Mouse (Mus musculus) midbrain, embryonic 16.5 days (tissue): ENCODE data around the gene Vwa5b1. TPM values are rescaled to one million over a fixed set of nuclear protein-coding genes. Genes with fewer than 3 reads are reported as not detected.
A peak's percentile ranks its signal among the peaks of the same experiment; 100 is the strongest.

Experiments
- ATAC-seq: fragments of 200-750 bp; cut with Nextera tagmentation; 2 replicates; pipeline ENCODE4 v1.8.0; 2017; ENCODE audit warnings: moderate TSS enrichment
- H3K27ac ChIP-seq: fragments of 300-500 bp; sonication (generic); 2 replicates; pipeline ENCODE4 v1.5.1; 2014; ENCODE audit warnings: mild to moderate bottlenecking, low read length, mixed read lengths
- H3K27me3 ChIP-seq: fragments of 300-500 bp; sonication (generic); 2 replicates; pipeline ENCODE4 v1.6.1; 2014; ENCODE audit warnings: low read depth, low read length, mixed read lengths; ENCODE audit not compliant: control insufficient read depth, insufficient read depth
- H3K36me3 ChIP-seq: fragments of 300-500 bp; sonication (generic); 2 replicates; pipeline ENCODE4 v1.6.1; 2014; ENCODE audit warnings: mild to moderate bottlenecking, low read length, moderate library complexity, mixed read lengths; ENCODE audit not compliant: control insufficient read depth, insufficient read depth
- H3K4me1 ChIP-seq: fragments of 300-500 bp; sonication (generic); 2 replicates; pipeline ENCODE4 v1.6.1; 2014; ENCODE audit warnings: mild to moderate bottlenecking, low read length, mixed read lengths; ENCODE audit not compliant: control insufficient read depth, insufficient read depth
- H3K4me2 ChIP-seq: fragments of 300-500 bp; sonication (generic); 2 replicates; pipeline ENCODE4 v1.6.1; 2014; ENCODE audit warnings: mild to moderate bottlenecking, low read length, mixed read lengths
- H3K4me3 ChIP-seq: fragments of 300-500 bp; sonication (generic); 2 replicates; pipeline ENCODE4 v1.5.1; 2014; ENCODE audit warnings: low read depth, mild to moderate bottlenecking, low read length, moderate library complexity, mixed read lengths
- H3K9ac ChIP-seq: fragments of 300-500 bp; sonication (generic); 2 replicates; pipeline ENCODE4 v1.6.1; 2014; ENCODE audit warnings: low read depth, low read length, mixed read lengths
- H3K9me3 ChIP-seq: fragments of 300-500 bp; sonication (generic); replicated peaks from 2 replicates; pipeline ENCODE4 v1.6.1; 2014; ENCODE audit warnings: mild to moderate bottlenecking, low read length, mixed read lengths; ENCODE audit not compliant: control insufficient read depth, poor library complexity, severe bottlenecking
- WGBS: fragments of 180-500 bp; shearing (Covaris S2); extraction: QIAGEN DNeasy Blood & Tissue Kit; methylation state at CpG from one replicate; pipeline ENCODE4 v1.1.7; 2014; 5-methylcytosine and 5-hydroxymethylcytosine counted together
- polyA plus RNA-seq: library from polyadenylated mRNA; unstranded; fragments of >200 nt; fragmentation: Nextera tagmentation; extraction: Ambion mirVana; gene quantifications from 2 replicates; pipeline ENCODE4 v1.2.1, GENCODE M21; 2015

The Vwa5b1 gene
- polyA plus RNA-seq, 1 experiment from 2014 or later: 2.8 TPM

GRCm38 (mm10) chr4:138531761-138532160 is 103.9 kb downstream of the Vwa5b1 start:
- Histone ChIP-seq H3K4me1 (peaks cover 1% of the 10 kb centered on the region; the same call in 1 of the 2 replicates), H3K9ac (no peak overlapping the region), H3K27ac (no peak overlapping the region), H3K9me3 (no peaks in the 10 kb centered on the region), H3K4me2 (no peak overlapping the region), H3K27me3 (no peaks in the 10 kb centered on the region), H3K4me3 (no peak overlapping the region), H3K36me3 (no peaks in the 10 kb centered on the region)
- ATAC-seq: no peak
- WGBS: 92% methylated on average over 2 of the region's 2 CpGs

DNA sequence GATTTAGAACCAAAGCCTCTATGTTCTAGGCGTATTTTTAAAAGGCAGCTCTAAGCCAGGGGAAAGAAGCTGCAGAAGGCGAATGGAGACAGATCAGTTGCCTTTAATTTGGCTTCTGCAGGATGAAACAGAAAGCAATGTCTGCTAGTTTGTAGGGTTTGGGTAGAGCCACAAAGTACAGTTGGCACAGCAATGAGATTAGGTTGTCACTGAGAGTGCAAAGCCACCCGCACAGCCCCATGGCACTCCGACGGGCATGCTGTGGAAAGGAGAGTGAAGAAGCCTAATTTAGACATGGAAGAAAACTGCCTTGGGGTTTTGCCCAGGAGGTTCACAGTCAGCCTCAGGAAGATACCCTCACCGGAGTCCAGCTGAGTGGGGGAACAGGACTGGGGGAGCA is 105.7 kb downstream of the Vwa5b1 start:
- H3K9ac ChIP-seq: no peak overlapping the region
- ATAC-seq: no peak
- H3K4me3 ChIP-seq: no peak overlapping the region
- H3K27ac ChIP-seq: no peak overlapping the region
- H3K4me1 ChIP-seq: no peaks in the 10 kb centered on the region; the same call in 1 of the 2 replicates
- WGBS: 87% methylated on average over 6 of the region's 6 CpGs
- no peaks in the 10 kb centered on the region for H3K36me3 ChIP-seq
- no peak overlapping the region for H3K4me2 ChIP-seq
- H3K9me3 ChIP-seq: no peaks in the 10 kb centered on the region
- no peaks in the 10 kb centered on the region for H3K27me3 ChIP-seq

- peaks cover 9% of the 10 kb centered on the region for H3K4me1 ChIP-seq
- H3K27ac ChIP-seq: no peak overlapping the region
- no peak for ATAC-seq
- WGBS: 53% methylated on average over 4 of the region's 4 CpGs
- H3K27me3 ChIP-seq: no peaks in the 10 kb centered on the region
- no peak overlapping the region for H3K9ac ChIP-seq
- H3K4me3 ChIP-seq: no peak overlapping the region
- no peaks in the 10 kb centered on the region for H3K36me3 ChIP-seq
- no peaks in the 10 kb centered on the region for H3K9me3 ChIP-seq
- no peak overlapping the region for H3K4me2 ChIP-seq
These were observed 110.0 kb downstream of the Vwa5b1 start for GRCm38 (mm10) chr4:138525684-138526083.

DNA sequence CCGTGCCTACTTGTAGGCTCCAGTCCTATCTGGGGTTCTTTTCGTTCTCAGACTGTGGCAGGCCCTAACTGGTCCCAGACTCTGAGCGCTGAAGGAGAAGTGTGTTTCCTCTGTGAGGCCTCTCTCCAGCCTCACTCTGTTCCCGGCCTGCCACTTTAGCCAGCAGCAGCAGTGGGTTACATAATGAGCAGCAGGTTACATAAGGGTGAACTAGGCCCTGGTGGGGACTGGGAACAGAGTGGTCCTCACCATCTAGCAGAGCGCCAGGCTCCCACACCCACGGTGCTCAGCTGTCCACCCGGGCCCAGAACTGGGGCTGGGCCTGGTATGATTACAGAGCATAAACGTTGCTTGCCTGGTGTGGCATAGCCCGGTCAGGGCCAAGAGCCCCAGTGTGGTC is 110.9 kb downstream of the Vwa5b1 start:
- H3K4me3 ChIP-seq: no peak overlapping the region
- H3K4me2 ChIP-seq: no peak overlapping the region
- H3K27me3 ChIP-seq: no peaks in the 10 kb centered on the region
- 86% methylated on average over 9 of the region's 9 CpGs for WGBS
- peaks cover 9% of the 10 kb centered on the region for H3K4me1 ChIP-seq
- no peak overlapping the region for H3K9ac ChIP-seq
- ATAC-seq: no peak
- no peaks in the 10 kb centered on the region for H3K9me3 ChIP-seq
- H3K36me3 ChIP-seq: no peaks in the 10 kb centered on the region
- H3K27ac ChIP-seq: no peak overlapping the region

DNA sequence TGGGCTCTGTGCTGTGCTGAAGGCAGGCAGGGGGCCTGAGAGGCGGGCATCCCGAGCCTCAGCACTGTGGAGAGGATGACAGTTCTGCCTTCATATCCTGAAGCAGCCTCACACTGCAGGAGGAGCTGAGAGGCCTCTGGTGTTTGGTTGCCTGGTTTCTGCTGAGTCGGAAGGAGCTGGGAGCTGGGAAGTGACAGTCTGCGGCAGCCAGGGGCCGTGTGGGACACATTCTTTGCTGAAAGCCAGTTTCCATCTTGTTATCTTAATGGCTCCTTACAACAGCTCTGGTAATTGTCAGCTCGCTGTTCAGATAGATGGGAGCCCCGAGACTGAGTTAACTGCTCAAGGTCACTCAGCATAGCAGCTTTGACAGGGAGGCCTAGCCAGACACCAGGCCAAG is 111.9 kb downstream of the Vwa5b1 start:
- no peak overlapping the region for H3K4me2 ChIP-seq
- H3K36me3 ChIP-seq: no peaks in the 10 kb centered on the region
- no peaks in the 10 kb centered on the region for H3K27me3 ChIP-seq
- 62% methylated on average over 7 of the region's 7 CpGs for WGBS
- ATAC-seq: no peak
- no peak overlapping the region; the same call in 1 of the 2 replicates for H3K27ac ChIP-seq
- no peaks in the 10 kb centered on the region for H3K9me3 ChIP-seq
- peaks cover 17% of the 10 kb centered on the region for H3K4me1 ChIP-seq
- H3K4me3 ChIP-seq: no peak overlapping the region
- no peak overlapping the region for H3K9ac ChIP-seq

- no peak overlapping the region for H3K4me3 ChIP-seq
- peak; percentile 37 for ATAC-seq
- H3K9ac ChIP-seq: peak overlapping the region; percentile 12; the same call in 1 of the 2 replicates
- H3K4me1 ChIP-seq: peaks cover 26% of the 10 kb centered on the region
- H3K27me3 ChIP-seq: no peaks in the 10 kb centered on the region
- no peak overlapping the region for H3K4me2 ChIP-seq
- H3K9me3 ChIP-seq: no peaks in the 10 kb centered on the region
- H3K27ac ChIP-seq: no peak overlapping the region
- WGBS: 1% methylated on average over 7 of the region's 7 CpGs
- no peaks in the 10 kb centered on the region for H3K36me3 ChIP-seq
These were observed 113.4 kb downstream of the Vwa5b1 start for GRCm38 (mm10) chr4:138522296-138522695.

GRCm38 (mm10) chr4:138517153-138517789 is 118.4 kb downstream of the Vwa5b1 start:
- Histone ChIP-seq H3K27ac (peak overlapping the region; percentile 72), H3K9me3 (no peaks in the 10 kb centered on the region), H3K27me3 (no peaks in the 10 kb centered on the region), H3K4me3 (no peak overlapping the region), H3K36me3 (no peaks in the 10 kb centered on the region), H3K9ac (no peak overlapping the region), H3K4me2 (peak overlapping the region; percentile 27), H3K4me1 (peaks cover 32% of the 10 kb centered on the region)
- 16% methylated on average over 9 of the region's 9 CpGs for WGBS
- peak; percentile 72 for ATAC-seq

GRCm38 (mm10) chr4:138516448-138516847 is 119.2 kb downstream of the Vwa5b1 start:
- Histone ChIP-seq H3K4me1 (peaks cover 26% of the 10 kb centered on the region), H3K4me2 (no peak overlapping the region), H3K36me3 (no peaks in the 10 kb centered on the region), H3K9me3 (no peaks in the 10 kb centered on the region), H3K27me3 (no peaks in the 10 kb centered on the region), H3K4me3 (no peak overlapping the region), H3K9ac (no peak overlapping the region), H3K27ac (peak overlapping the region; percentile 72)
- ATAC-seq: no peak
- WGBS: 82% methylated on average over 3 of the region's 3 CpGs
